Mouse (Mus musculus) c-Kit-positive CD71-negative TER-119-negative erythroid progenitor cells, embryonic 14.5 days (primary cell): ENCODE measurements at regions not wholly inside any gene's neighbourhood (a gene's known extent, or its start where the extent isn't known, plus 50 kb on each side); places are given as distances from the start of the nearest gene placed in this dataset.

Source experiments
- DNase-seq: peaks from one replicate; pipeline ENCODE4 v3.0.0-alpha.2; 2013; ENCODE audit warnings: low read depth

DNA sequence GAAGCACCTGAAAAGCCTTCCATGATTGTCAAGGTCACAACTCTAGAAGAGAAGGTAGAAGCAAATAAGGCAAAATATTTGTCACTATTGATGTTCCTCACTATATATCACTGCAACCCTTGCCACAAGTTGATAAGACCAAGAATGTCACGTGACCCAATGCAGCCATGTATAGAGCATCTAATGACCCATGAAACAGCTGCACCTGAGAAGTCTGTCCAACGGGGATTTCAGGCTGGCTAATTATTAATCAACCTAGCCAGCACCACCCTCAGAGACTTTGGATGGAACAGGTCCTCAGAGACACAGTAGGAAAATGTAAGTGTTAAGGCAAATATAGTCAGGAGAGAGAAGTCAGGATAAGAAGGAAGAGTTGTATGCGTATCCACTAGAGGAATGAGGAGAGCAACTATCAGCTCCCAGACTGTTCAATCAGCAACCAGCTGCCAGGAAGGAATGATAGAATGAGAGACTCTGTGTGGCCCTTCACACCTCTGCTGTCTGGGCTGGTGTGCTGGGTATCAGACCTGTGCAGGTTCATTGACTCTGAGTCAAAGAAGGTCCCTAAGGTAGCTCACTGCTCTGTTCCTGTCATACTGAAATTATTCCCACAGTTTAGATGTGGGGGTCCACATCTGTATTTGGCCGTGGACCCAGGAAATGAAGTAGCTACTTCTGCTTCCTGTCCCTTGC is 247.4 kb downstream of the Epha4 start:
- DNase-seq = no peak

DNA sequence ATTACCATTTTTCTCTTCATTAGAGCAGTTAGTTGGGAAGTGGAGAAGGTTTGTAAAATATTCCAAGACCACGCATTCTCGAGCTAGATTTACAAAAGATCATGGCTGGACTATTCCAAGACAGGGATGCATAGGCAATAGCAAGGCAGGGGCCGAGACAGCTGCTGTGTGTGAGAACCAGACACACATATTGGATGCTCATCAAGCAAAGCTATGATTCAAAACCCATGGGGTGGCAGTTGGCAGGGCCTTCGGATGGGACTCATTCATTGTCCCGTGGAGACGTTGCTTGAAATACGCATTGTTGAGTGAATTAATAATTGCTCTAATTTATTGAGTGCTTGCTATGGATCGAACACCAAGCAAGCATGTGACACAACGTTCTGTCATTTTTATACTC is 239.6 kb downstream of the Epha4 start:
- no peak for DNase-seq

DNA sequence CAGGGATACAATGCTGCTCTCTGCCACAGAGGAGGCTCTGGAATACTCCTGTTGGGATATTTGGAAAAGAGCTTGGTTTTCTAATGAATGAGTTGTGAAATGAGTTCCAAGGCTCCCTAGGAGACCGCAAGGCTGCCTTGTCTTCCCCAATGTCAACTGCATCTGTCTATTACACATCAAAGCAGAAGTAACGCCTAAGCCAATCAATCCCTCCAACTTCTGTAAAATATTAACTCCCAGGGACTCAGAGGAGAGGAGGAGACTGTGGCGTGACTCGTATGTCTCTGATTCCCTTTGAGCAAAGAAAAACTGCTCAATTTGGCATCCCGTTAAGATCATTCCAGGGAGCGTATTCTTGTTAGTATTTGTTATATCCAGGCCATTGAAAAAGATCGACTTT is 235.3 kb downstream of the Epha4 start:
- DNase-seq = no peak

DNA sequence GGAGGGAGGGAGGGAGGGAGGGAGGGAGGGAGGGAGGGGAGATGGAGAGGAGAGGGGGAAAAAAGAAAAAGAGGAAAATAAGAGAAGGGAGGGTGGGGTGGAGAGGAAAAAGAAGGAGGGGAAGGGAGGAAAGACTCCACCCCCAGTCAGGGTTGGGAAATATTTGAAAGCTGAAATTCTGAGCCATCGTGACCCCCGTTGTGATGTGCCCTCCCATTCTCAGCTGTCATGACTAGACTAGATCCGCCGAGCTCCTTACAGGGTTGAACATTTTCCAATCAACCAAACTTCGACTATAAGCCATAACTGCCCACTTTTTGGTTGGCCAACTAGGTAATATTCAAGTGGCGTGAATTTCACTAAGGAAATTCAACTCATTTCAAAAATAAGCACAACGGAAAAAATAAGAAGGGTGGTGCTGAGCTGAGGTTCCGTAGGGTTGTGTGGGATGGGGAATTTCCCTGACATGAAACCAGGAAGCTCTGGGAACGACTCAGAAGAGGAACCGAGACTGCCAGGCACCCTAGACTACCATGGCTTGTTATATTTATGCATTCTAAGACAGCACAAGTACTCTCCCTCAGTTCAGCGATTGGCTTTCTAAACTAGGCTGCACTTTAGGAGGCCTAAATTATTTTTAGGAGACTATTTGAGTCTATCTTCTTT is 234.4 kb downstream of the Epha4 start:
- no peak for DNase-seq

DNA sequence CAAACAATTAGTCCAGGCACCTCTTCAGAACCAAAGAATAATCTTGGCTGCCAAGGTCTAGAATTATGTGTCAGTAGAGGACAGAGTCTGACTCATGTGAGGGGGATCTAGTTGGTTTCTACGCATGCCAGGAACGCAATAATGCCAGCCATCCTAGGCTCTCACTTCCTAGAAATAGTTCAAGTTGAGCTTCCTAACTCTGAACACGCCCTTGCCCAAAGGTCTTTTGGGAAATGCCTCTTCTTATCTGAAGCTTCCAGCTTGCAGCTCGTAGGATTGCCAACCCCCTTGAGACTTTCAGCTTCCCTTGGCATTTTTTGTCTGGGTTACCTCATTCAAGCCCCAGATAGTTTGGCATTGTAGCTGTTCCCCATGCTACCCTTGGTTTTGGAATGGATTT is 233.1 kb downstream of the Epha4 start:
- no peak for DNase-seq

DNA sequence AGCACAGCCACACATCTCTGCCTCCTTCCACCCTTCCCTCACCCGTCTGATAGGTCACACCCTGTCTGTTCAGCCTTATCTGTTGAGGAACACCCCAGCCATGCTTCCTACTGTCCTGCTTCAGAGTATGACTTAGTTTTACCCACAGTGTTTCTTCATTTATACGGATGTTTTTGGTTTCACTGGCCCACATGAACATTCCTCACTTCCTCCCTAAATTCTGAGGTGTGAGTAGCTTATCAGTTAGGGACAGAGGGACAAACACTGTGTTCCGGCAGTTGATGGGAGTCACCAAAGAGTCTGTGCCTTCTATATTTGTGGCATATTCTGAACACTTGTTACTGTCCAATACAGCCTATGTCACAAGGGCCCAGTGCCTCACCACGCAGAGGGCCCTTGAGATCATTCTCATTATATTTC is 216.2 kb downstream of the Epha4 start:
- peak; percentile 33 for DNase-seq

DNA sequence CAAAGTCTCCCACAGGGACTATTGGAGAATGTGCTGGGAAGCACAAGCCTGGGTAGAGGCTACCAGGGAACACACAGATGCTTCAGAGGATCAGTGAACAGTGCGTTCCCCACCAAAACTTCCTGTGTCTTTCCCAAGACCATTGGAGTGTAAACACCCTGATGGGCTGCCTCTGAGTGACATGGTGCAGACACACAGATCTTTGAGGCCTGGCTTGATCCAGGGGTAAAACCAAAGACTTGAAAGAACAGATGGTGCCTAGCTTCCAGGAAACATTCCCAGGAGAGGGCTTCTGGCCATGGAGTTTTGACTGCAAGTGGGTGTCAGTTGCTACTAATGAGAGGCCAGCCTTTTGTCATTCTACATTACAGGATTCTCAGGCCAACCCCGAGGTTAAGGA is 214.1 kb downstream of the Epha4 start:
- DNase-seq = no peak

DNA sequence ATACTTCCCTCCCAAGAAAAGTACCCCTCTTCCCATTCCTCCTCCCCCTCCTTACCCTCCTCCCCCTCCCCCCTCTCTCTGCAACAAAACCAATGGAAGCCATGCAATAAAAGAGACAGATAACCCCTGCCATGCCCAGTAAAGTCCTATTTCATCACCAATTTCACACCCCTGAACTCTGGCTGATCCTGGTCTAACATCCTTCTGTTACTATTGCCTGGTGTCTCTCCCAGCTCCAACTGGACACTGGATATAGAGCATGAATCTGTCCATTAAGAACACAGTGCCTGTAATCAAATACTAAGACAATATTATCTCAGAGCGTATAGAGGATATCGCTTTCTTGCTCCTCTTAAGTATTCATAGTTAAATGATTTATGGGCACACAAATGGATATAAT is 210.1 kb downstream of the Epha4 start:
- DNase-seq = no peak

DNA sequence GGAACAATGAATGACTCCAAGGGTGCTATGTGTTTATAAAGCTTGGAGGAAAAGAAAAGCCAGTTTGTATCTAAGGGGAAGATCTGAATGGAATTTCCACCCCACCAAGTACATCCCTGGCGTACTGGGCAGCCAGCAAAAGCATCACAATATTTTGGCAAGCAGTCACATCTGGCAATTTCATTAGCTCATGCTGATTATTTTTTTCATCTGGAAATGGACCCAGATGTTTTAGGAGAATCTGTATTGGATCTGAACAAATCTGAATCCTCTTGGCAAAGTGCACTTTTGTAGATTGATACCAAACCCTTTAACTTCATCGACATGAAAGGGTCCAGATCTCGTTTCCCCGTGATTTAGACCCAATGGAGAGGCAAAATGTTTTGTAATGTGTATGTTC is 207.1 kb downstream of the Epha4 start:
- no peak for DNase-seq

DNA sequence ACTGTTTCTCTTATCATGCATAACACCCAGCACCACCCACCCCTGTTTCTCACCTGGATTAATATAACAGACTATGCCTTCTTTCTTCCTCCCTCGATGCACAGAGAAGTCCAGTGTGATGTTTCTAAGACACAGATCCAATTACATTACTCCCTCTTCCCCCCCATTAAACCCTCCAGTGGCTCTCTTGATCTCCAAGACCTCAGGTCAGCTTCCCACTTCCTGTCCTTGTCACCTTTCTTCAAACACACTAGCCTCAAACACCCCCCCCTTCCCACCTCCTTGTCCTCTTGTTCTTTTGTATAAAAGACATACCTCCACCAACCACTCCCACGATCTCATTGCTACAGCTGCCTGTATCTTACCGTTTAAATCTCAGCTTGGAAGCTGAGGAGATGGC is 201.8 kb downstream of the Epha4 start:
- DNase-seq = no peak

DNA sequence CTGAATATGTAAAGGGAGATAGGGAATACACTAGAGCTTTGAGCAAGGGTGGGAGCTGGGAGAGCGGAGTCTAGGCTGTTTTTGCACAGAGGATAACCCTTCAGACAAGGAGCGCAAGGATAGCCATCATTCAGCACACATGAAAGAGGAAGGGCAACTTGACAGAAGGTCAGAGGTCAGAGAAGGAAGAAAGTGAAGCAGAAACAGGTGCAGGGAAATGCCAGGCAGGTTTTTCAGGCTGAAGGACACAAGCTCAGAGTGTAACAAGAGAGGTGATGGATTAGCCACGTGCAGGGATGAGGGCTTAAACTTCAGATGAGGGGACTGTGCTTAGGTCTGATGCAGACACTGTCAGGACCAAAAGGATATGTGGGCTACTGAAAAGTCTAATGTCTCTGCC is 199.5 kb downstream of the Epha4 start:
- no peak for DNase-seq

DNA sequence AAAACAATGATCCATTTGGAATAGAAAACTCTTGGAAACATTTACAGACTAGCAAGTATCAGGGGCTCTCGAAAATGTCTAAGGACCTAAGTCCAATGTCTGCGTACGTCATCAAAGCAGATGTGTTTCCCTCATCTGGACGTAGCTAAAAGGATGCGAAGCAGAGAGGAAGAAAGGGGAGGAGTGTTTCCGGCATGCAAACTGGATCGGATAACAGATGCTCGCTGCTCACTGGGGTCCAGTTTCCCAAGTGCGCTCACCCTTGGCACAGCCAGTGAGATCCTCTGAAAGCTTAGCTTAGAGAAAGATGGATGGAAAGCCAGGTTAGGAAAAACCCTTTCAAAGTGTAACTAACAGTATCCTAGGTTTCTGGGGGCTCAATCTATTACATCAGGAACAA is 198.7 kb downstream of the Epha4 start:
- DNase-seq = no peak
